Mouse (Mus musculus) natural killer cell, adult 2 months (primary cell): ENCODE results near the gene Stat4.

Experiments
- DNase-seq, 2 experiments: peaks; one replicate each; pipeline ENCODE4 v3.0.0; 2022; ENCODE audit warnings: low spot score in 2 of 2

Stat4 gene

GRCm38 (mm10) chr1:51986848-51987247 lies at the start of gene Stat4:
Gene Stat4, plus strand, starts transcription at chr1:51987148.
- no peak for DNase-seq

DNA sequence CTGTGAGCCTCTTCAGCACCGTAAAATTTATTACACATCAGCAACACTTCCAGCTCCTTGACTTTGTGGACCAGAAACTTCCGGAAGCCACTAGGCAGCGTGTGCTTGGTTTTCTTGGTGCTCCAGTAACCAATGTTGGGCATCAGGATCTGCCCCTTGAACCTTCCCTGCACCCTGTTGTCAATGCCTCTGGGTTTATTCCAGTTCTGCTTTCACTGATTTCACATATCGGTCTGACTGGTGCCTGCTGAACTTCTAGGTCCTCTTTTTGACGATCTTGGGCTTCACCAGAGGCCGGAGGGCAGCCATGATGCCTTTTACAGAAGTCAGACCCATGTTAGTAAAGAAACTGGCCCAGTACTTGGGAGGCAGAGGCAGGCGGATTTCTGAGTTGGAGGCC lies 48.6 kb upstream of the Stat4 start:
- DNase-seq, result no peak

- DNase-seq, result peak in 1 of 2 experiments; percentile 5
These were observed 42.2 kb upstream of the Stat4 start for GRCm38 (mm10) chr1:51944755-51945154.

GRCm38 (mm10) chr1:51947116-51947515 lies 39.8 kb upstream of the Stat4 start:
- no peak for DNase-seq

GRCm38 (mm10) chr1:51964647-51965046 lies 22.3 kb upstream of the Stat4 start:
- no peak for DNase-seq

DNA sequence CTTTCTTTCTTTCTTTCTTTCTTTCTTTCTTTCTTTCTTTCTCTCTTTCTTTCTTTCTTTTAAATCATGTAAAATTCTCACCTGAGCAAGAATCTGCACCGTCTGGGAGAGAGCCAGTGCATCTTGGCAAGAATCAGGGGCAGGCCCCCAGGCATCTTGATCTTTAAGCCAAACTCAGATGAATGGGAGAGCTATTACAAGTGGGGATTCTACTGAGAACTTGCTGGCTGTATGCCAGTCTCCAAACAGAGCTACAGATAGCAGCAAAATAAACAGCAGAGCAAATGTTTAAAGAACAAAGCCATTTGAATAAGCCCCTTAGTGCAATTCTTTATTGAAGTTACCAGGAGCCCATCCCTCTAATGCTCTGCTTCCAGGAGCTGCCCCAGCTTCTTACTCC lies 18.0 kb upstream of the Stat4 start:
- DNase-seq, result no peak

DNA sequence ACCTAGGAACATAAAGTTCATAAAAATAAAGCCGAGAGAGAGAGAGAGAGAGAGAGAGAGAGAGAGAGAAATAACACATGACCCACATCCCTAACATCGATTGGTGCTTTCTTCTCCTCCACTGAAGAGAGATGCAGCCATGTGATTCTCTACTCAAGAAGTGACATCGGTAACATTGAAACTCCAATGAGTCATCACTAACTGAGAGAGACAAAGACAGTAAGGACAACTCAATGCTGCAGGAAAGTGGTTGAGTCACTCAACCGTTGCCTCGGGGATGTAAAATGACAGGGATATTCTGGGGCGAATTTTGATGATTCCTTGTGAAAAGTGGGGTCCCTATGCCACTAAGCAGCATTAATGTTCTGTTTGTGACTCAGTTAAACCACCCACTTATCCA lies 16.8 kb upstream of the Stat4 start:
- DNase-seq, result no peak

GRCm38 (mm10) chr1:51975589-51975988 lies 11.4 kb upstream of the Stat4 start:
- no peak for DNase-seq

- DNase-seq, result no peak
These were observed 7.9 kb upstream of the Stat4 start for GRCm38 (mm10) chr1:51979048-51979447.

DNA sequence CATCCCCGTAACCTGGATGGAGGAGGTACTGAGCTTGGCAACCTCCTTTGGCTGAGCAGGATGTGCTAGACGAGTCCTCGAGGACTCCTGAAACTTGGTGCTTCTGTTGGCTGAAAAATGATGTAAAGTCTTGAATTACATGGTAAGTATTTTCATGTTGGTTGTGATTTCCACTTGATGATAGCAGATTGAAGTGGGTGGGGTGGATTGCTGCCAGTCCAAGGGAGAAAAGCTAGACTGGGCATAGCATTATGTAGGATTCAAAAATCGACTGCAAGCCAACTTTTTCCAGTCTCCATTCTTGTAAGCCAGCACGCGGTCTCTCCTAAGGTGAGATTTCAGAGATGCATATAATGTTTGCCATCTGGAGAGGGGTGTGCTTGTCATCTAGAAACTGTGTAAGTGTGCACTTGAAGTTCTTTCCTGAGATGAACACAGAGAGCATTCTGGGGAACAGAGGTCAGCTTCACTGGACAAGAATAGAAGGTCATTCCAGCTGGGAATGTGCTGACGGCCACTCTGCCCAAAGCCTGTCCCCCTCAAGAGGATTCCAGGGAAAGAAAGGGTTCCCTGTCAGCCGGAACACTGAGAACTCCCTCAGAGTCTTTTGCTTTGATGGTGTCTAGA lies 5.1 kb downstream of the Stat4 start:
- no peak for DNase-seq

DNA sequence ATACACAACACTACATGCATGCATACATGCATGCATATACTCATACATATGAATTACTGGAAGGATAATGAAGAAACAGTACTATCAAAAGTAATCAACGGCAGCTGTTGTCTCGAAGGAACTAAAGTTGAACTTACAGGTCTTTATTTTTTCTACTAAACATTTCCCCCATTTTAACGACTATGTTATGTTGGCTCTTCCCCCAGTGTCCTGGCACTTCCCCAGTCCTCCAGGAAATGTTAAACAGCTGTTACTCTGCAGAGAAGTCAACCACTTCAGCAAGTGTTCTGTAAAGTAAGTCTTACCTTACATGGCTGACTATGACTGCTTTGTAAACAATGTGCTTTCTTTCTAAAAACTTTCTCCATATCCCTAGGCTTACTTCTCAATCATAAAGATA lies 9.1 kb downstream of the Stat4 start:
- DNase-seq, result no peak

DNA sequence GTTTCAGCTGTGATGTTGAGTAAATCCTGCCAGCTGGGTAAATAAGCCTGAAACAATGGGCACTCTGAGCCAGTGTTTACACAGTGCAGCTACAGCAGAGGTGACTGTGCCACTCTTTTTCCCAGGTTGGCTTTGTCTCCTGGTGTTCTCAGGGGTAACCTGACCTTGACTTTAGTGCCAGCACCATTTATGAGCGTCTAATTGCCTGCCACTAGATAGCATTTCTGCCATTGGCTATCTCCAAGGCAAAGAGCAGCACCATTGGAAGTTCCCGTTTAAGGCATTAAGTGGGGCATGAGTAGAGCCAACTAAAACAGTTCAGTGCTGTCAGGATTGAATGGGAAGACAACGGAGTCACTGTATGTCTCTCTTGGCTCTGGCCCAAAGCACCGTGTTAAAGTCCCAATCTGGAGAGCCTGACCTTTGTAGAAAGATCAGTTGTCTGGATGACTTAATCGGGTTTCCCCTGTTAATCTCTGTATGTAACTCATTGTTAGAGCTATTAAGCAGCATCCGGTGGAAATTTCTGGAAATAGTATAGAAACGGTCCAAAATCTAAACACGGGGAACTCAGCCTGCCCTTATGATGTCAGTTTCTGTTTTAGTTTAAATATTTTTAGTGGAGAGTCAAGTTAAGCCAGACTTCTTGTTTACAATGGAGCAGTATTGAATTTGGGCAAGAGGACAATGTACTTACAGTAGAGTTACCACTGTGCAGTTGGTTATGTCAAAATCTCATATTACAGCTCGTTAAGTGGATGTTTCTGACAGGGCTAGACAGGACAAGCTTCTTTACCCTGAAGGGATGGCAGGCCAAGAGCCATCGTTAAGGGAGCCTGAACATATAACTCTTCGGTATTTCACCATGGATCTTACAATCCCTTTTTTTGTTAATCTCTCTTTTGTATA lies 10.1 kb downstream of the Stat4 start:
- no peak for DNase-seq

GRCm38 (mm10) chr1:51998542-51998941 lies 11.6 kb downstream of the Stat4 start:
- DNase-seq, result peak in 1 of 2 experiments; percentile 46

- DNase-seq, result peak; percentile 77 to 83
These were observed 17.1 kb downstream of the Stat4 start for GRCm38 (mm10) chr1:52004096-52004495.

DNA sequence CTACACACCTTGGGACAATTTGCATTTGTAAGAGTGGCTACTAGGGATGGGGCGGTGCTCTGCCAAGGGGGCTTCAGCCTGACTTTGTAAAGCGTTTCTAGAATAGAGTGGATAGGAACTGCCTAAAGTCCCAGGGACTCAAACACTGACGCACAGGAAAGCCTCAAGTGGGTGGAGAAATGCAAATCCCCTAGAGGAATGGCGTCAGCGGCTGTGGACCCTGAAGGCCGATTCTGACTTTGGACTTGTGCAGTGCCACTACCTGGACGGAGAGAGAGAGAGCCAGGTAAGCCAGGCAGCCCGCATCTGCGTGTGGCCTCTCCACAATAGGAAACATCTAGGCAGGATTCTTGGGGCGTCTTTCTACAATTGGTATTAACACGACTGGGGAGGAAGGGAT lies 21.5 kb downstream of the Stat4 start:
- DNase-seq, result peak; percentile 84 to 86

DNA sequence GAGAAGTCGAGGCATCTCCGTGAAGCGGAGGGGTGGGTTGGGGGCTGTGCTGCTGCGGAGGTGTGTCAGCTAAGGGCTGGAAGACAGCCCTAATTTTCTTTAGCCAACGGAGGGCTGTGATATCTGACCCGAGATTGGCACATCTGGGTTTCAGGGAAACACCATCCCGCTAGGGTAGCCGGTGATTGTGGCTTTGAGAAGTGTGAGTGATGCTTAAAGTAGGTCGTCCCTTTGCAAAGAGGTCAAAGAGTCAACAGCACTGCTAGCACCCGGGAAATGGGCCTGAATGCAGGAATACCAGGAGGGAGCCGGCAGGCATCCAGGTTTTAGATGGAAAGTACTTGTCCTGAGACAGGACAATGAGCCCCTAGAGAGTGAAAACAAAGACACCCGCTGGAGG lies 22.0 kb downstream of the Stat4 start:
- DNase-seq, result peak; percentile 61 to 77

DNA sequence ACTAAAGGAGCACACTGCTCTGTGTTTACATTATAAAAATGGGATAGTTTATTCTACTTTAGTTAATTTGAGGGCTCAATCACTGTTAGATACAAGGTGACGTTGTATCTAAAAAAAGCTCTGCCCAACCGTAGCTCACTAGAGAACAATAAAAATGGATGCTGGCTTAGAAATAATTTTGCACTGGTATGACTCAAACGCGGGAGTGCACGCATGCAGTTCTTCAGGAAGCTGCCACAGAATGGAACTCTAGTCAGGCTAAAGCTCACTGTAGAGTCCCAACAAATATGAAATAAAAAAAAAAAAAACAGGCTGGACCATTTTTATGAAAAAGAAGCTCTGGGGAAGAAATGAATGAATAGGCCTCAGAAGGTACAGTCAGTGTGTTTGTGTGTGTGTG lies 23.8 kb downstream of the Stat4 start:
- DNase-seq, result no peak

- DNase-seq, result peak; percentile 36 to 42
These were observed 24.3 kb downstream of the Stat4 start for GRCm38 (mm10) chr1:52011227-52011626.

- DNase-seq, result peak; percentile 29 to 43
These were observed 25.3 kb downstream of the Stat4 start for GRCm38 (mm10) chr1:52012231-52012630.

- DNase-seq, result peak in 1 of 2 experiments; percentile 24
These were observed 25.8 kb downstream of the Stat4 start for GRCm38 (mm10) chr1:52012757-52013156.

- peak; percentile 61 to 79 for DNase-seq
These were observed 32.7 kb downstream of the Stat4 start for GRCm38 (mm10) chr1:52019621-52020020.

- DNase-seq, result peak; percentile 49 to 60
These were observed 35.2 kb downstream of the Stat4 start for GRCm38 (mm10) chr1:52021936-52022725.
